Mouse (Mus musculus): ENCODE measurements at regions not wholly inside any gene's neighbourhood (a gene's known extent, or its start where the extent isn't known, plus 50 kb on each side); places are given as distances from the start of the nearest gene placed in this dataset.

GRCm38 (mm10) chr6:121531825-121532389, 58.4 kb upstream of the Iqsec3 start:
- Histone ChIP-seq H3K4me1 (ENCODE audit: control insufficient read depth, insufficient read depth) (no peaks in the 10 kb centered on the region), H3K27me3 (ENCODE audit: control insufficient read depth, insufficient read depth, low read length) (0 out of 2 replicates have a peak, but pooled peaks cover 4% of the 10 kb centered on the region), H3K36me3 (replicated peaks; ENCODE audit: control insufficient read depth, insufficient read depth, low read length) (no peaks in the 10 kb centered on the region), H3K9ac (replicated peaks; ENCODE audit: low read depth, low read length) (no peak overlapping the region), H3K27ac (ENCODE audit: low read depth) (no peak overlapping the region), H3K4me2 (ENCODE audit: low read depth, low read length) (no peak overlapping the region), H3K4me3 (ENCODE audit: low read depth, low read length) (no peak overlapping the region), H3K9me3 (replicated peaks; ENCODE audit: control insufficient read depth, low read length) (no peaks in the 10 kb centered on the region)
- WGBS, result 60% methylated on average over 13 of the region's 13 CpGs
- ATAC-seq (ENCODE audit: insufficient read depth, low read depth), result no peak
- no peak for TF ChIP-seq EP300 (IDR thresholded peaks at IDR 0.05; ENCODE audit: low read depth)
- no peak for TF ChIP-seq CTCF (IDR thresholded peaks at IDR 0.05; ENCODE audit: low read depth)
- no peak for DNase-seq (ENCODE audit: low spot score)

GRCm38 (mm10) chr6:121527281-121527680, 53.8 kb upstream of the Iqsec3 start:
- Histone ChIP-seq H3K27ac (ENCODE audit: low read depth) (no peak overlapping the region), H3K9ac (replicated peaks; ENCODE audit: low read depth, low read length) (no peak overlapping the region), H3K4me1 (ENCODE audit: control insufficient read depth, insufficient read depth) (peaks cover 15% of the 10 kb centered on the region; the same call in 1 of the 2 replicates), H3K27me3 (ENCODE audit: control insufficient read depth, insufficient read depth, low read length) (no peaks in the 10 kb centered on the region), H3K4me2 (ENCODE audit: low read depth, low read length) (no peak overlapping the region), H3K36me3 (replicated peaks; ENCODE audit: control insufficient read depth, insufficient read depth, low read length) (no peaks in the 10 kb centered on the region), H3K4me3 (ENCODE audit: low read depth, low read length) (no peak overlapping the region), H3K9me3 (replicated peaks; ENCODE audit: control insufficient read depth, low read length) (no peaks in the 10 kb centered on the region)
- ATAC-seq (ENCODE audit: insufficient read depth, low read depth) (no peak), DNase-seq (ENCODE audit: low spot score) (no peak)
- WGBS, result 87% methylated on average over 4 of the region's 4 CpGs
- TF ChIP-seq EP300 (IDR thresholded peaks at IDR 0.05; ENCODE audit: low read depth) (no peak), CTCF (IDR thresholded peaks at IDR 0.05; ENCODE audit: low read depth) (no peak)

- TF ChIP-seq CTCF (IDR thresholded peaks at IDR 0.05; ENCODE audit: low read depth), result no peak
- no peak for TF ChIP-seq EP300 (IDR thresholded peaks at IDR 0.05; ENCODE audit: low read depth)
- no peak for DNase-seq (ENCODE audit: low spot score)
- H3K4me2 ChIP-seq (ENCODE audit: low read depth, low read length), result no peak overlapping the region
- H3K4me3 ChIP-seq (ENCODE audit: low read depth, low read length), result no peak overlapping the region
- H3K27me3 ChIP-seq (ENCODE audit: control insufficient read depth, insufficient read depth, low read length), result no peaks in the 10 kb centered on the region
- no peak for ATAC-seq (ENCODE audit: insufficient read depth, low read depth)
- H3K9ac ChIP-seq (replicated peaks; ENCODE audit: low read depth, low read length), result no peak overlapping the region
- H3K9me3 ChIP-seq (replicated peaks; ENCODE audit: control insufficient read depth, low read length), result no peaks in the 10 kb centered on the region
- WGBS, result 83% methylated on average over 2 of the region's 2 CpGs
- H3K4me1 ChIP-seq (ENCODE audit: control insufficient read depth, insufficient read depth), result peaks cover 15% of the 10 kb centered on the region; the same call in 1 of the 2 replicates
- no peaks in the 10 kb centered on the region for H3K36me3 ChIP-seq (replicated peaks; ENCODE audit: control insufficient read depth, insufficient read depth, low read length)
- no peak overlapping the region for H3K27ac ChIP-seq (ENCODE audit: low read depth)
These were observed 52.6 kb upstream of the Iqsec3 start for GRCm38 (mm10) chr6:121526121-121526520.

- TF ChIP-seq EP300 (IDR thresholded peaks at IDR 0.05; ENCODE audit: low read depth) (no peak), CTCF (IDR thresholded peaks at IDR 0.05; ENCODE audit: low read depth) (no peak)
- H3K27me3 ChIP-seq (ENCODE audit: control insufficient read depth, insufficient read depth, low read length), result no peaks in the 10 kb centered on the region
- no peaks in the 10 kb centered on the region for H3K9me3 ChIP-seq (replicated peaks; ENCODE audit: control insufficient read depth, low read length)
- H3K9ac ChIP-seq (replicated peaks; ENCODE audit: low read depth, low read length), result no peak overlapping the region
- H3K27ac ChIP-seq (ENCODE audit: low read depth), result peak overlapping the region; percentile 70
- no peak for DNase-seq (ENCODE audit: low spot score)
- ATAC-seq (ENCODE audit: insufficient read depth, low read depth), result no peak
- no peak overlapping the region for H3K4me3 ChIP-seq (ENCODE audit: low read depth, low read length)
- H3K4me1 ChIP-seq (ENCODE audit: control insufficient read depth, insufficient read depth), result peaks cover 15% of the 10 kb centered on the region; the same call in 1 of the 2 replicates
- H3K36me3 ChIP-seq (replicated peaks; ENCODE audit: control insufficient read depth, insufficient read depth, low read length), result no peaks in the 10 kb centered on the region
- H3K4me2 ChIP-seq (ENCODE audit: low read depth, low read length), result 0 out of 2 replicates have a peak overlapping the region, but pooled peaks have one; percentile 30
- 31% methylated on average over 3 of the region's 3 CpGs for WGBS
These were observed 51.1 kb upstream of the Iqsec3 start for GRCm38 (mm10) chr6:121524613-121524970.

- Histone ChIP-seq H3K27me3 (ENCODE audit: control insufficient read depth, insufficient read depth, low read length) (no peaks in the 10 kb centered on the region), H3K4me1 (ENCODE audit: control insufficient read depth, insufficient read depth) (peaks cover 15% of the 10 kb centered on the region; the same call in 1 of the 2 replicates), H3K4me2 (ENCODE audit: low read depth, low read length) (0 out of 2 replicates have a peak overlapping the region, but pooled peaks have one; percentile 30), H3K9ac (replicated peaks; ENCODE audit: low read depth, low read length) (no peak overlapping the region), H3K4me3 (ENCODE audit: low read depth, low read length) (no peak overlapping the region), H3K9me3 (replicated peaks; ENCODE audit: control insufficient read depth, low read length) (no peaks in the 10 kb centered on the region), H3K27ac (ENCODE audit: low read depth) (peak overlapping the region; percentile 74), H3K36me3 (replicated peaks; ENCODE audit: control insufficient read depth, insufficient read depth, low read length) (no peaks in the 10 kb centered on the region)
- WGBS, result 30% methylated on average over 11 of the region's 11 CpGs
- TF ChIP-seq CTCF (IDR thresholded peaks at IDR 0.05; ENCODE audit: low read depth) (no peak), EP300 (IDR thresholded peaks at IDR 0.05; ENCODE audit: low read depth) (0 out of 2 replicates have a peak, but pooled peaks have one; percentile 56)
- ATAC-seq (ENCODE audit: insufficient read depth, low read depth) (peak; percentile 85), DNase-seq (ENCODE audit: low spot score) (peak; percentile 83)
These were observed 50.6 kb upstream of the Iqsec3 start for GRCm38 (mm10) chr6:121523882-121524612.

Measured in heart, postnatal 0 days (tissue).